Mouse (Mus musculus): Measurements from ENCODE around the gene Comtd1. TPM values are rescaled to one million over a fixed set of nuclear protein-coding genes. Genes with fewer than 3 reads are reported as not detected.

Gene Comtd1
- polyA plus RNA-seq (2012; rRNA removed), result 18.3 and 19.9 TPM in 2 replicates

DNA sequence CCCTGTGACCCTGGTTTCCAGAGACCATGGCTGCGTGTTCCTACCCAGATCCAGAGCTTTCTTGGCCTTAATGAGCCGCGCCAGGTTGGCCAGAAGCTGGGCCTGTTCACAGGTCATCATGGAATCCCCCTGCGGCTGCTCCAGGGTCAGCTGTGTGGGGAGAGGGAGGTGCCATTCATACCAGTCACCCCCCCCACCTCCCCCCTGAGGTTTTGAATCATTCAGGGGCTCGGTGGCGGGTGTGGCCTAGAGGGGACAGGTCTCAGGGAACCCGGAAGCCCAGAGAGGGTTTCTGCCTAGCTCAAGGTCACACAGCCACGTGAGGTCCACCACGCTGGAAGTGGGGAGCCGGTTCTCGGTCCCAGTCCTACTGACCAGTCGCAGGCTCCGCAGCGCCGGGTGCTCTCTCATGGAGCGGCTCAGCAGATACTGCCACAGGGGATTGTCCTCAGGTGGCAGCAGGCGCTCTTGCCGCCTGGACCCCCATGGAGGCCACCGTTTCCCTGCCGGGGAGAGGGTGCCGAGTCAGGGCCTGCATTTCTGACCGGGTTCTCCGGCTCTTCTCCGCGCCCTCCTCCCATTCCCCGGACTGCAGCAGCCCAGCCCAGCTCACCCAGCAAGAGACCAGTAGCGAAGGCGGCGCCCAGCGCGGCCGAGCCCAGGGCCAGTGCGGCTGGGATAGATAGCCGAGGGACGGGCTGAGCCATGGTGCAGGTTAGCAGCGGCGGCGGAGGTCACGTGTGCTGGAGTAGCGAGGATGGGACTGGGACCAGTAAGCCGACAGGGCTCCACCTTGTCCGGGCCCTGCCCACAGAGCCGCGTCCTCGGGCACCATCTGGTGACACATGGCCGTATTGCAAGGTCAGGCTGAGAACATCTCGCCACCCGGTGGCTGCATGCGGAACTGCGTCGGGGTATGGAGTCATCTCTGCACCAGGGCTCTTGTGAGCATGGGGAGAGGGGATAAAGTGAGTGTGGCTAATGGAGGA is at the start of gene Comtd1:
Comtd1 (minus strand) TSS at position 812 of the 989 bp plus-strand sequence.
- peak within 1 kb of the TSS; percentile 76 for H3K4me3 ChIP-seq (ENCODE audit: control insufficient read depth, insufficient read depth, low read length)
- H3K27me3 ChIP-seq (ENCODE audit: control insufficient read depth, insufficient read depth, low read length), result no peaks in the 10 kb centered on the region
- no peak for TF ChIP-seq POLR2A (IDR thresholded peaks at IDR 0.05; ENCODE audit: control insufficient read depth, extremely low read depth, insufficient read depth, low read length, poor library complexity)
- TF ChIP-seq CTCF (IDR thresholded peaks at IDR 0.05; ENCODE audit: borderline replicate concordance, control insufficient read depth, extremely low read depth, insufficient read depth, low read length, poor library complexity), result peak; percentile 99
- under 1% methylated on average over 51 of the region's 51 CpGs for WGBS
- H3K36me3 ChIP-seq (ENCODE audit: control insufficient read depth, insufficient read depth, low read length), result peaks cover 26% of the 10 kb centered on the region
- peaks cover 12% of the 10 kb centered on the region for H3K4me1 ChIP-seq (replicated peaks; ENCODE audit: control insufficient read depth, insufficient read depth, low read length)
- DNase-seq, result peak; percentile 95
- no peak within 1 kb of the TSS for H3K27ac ChIP-seq (ENCODE audit: control insufficient read depth, insufficient read depth, low read length)

DNA sequence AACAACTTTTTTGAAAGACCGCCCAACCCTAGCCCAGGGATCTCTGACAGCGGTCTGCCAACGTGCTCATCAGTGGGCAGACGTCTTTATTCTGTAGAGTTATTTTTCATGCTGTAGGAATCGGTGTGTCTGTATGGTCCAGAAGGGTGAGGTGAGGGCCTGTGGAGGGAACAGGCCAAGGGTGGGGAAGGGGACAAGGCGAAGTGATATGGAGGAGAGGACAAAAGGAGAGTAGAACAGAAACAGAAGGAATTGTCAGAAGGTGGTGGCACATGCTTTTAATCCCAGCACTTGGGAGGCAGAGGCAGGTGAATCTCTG is 43.5 kb upstream of the Comtd1 start:
- Histone ChIP-seq H3K27ac (ENCODE audit: control insufficient read depth, insufficient read depth, low read length) (no peak overlapping the region), H3K27me3 (ENCODE audit: control insufficient read depth, insufficient read depth, low read length) (no peaks in the 10 kb centered on the region), H3K4me1 (replicated peaks; ENCODE audit: control insufficient read depth, insufficient read depth, low read length) (no peaks in the 10 kb centered on the region), H3K4me3 (ENCODE audit: control insufficient read depth, insufficient read depth, low read length) (no peak overlapping the region), H3K36me3 (ENCODE audit: control insufficient read depth, insufficient read depth, low read length) (no peaks in the 10 kb centered on the region)
- TF ChIP-seq CTCF (IDR thresholded peaks at IDR 0.05; ENCODE audit: borderline replicate concordance, control insufficient read depth, extremely low read depth, insufficient read depth, low read length, poor library complexity) (no peak), POLR2A (IDR thresholded peaks at IDR 0.05; ENCODE audit: control insufficient read depth, extremely low read depth, insufficient read depth, low read length, poor library complexity) (no peak)
- WGBS, result 98% methylated on average over 6 of the region's 6 CpGs
- DNase-seq, result no peak

DNA sequence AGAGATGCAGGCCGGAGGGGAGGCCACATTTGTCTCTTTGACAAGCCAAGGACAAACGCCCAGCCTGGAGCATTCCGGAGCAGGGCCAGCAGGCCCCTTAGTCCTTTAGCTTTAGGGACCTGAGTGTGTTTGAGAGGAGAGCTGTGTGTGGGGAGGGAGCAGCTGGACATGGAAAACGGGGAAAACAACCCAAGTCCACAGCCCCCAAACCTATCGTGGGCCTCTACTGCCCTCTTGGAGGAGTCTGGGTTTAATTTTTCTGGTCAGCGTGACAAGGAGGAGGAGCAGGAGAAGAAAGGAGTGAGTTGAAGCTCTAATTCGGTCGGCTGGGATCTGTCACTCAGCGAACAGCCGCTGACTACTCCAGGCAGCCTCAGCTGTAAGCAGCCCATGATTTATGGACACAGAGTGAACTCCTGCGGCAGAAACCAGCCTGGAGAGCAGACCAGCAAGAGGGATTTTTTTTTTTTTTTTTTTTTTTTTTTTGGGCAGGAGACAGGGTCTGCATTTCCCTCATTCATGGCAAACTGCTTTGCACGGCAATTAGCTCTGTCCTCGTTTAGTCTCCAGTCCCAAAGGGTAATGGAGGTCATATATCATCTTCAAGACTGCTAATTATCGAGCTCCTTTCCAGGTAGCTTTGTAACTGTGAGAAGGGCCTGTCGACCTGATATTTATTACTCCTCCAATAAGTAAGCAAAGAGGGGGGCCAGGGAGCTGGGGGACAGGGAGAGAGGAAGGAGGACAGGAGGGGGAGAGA is 43.0 kb upstream of the Comtd1 start:
- no peak overlapping the region for H3K27ac ChIP-seq (ENCODE audit: control insufficient read depth, insufficient read depth, low read length)
- WGBS, result 53% methylated on average over 15 of the region's 15 CpGs
- H3K27me3 ChIP-seq (ENCODE audit: control insufficient read depth, insufficient read depth, low read length), result no peaks in the 10 kb centered on the region
- TF ChIP-seq POLR2A (IDR thresholded peaks at IDR 0.05; ENCODE audit: control insufficient read depth, extremely low read depth, insufficient read depth, low read length, poor library complexity), result no peak
- no peak for DNase-seq
- H3K4me1 ChIP-seq (replicated peaks; ENCODE audit: control insufficient read depth, insufficient read depth, low read length), result no peaks in the 10 kb centered on the region
- no peak overlapping the region for H3K4me3 ChIP-seq (ENCODE audit: control insufficient read depth, insufficient read depth, low read length)
- H3K36me3 ChIP-seq (ENCODE audit: control insufficient read depth, insufficient read depth, low read length), result no peaks in the 10 kb centered on the region

DNA sequence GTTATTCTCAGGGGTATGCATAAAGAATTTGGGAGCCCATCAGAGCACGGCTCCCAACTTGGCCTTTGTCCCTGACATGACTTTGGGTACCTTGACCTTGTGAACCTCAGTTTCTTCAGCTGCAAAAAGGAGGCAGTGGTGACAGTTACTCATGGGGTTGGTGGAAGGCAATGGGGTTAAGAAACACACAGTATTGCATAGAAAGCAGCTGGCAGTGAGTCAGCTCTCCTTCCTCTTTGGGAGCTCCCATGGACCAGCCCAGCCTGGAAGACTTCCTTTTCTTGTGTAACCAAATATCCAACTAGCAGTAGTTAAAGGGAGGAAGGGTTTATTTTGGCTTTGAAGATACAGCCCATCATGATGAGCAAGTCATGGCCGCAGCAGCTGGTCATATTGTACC is 41.7 kb upstream of the Comtd1 start:
- TF ChIP-seq POLR2A (IDR thresholded peaks at IDR 0.05; ENCODE audit: control insufficient read depth, extremely low read depth, insufficient read depth, low read length, poor library complexity) (no peak), CTCF (IDR thresholded peaks at IDR 0.05; ENCODE audit: borderline replicate concordance, control insufficient read depth, extremely low read depth, insufficient read depth, low read length, poor library complexity) (no peak)
- H3K27ac ChIP-seq (ENCODE audit: control insufficient read depth, insufficient read depth, low read length), result no peak overlapping the region
- no peaks in the 10 kb centered on the region for H3K27me3 ChIP-seq (ENCODE audit: control insufficient read depth, insufficient read depth, low read length)
- DNase-seq, result no peak
- no peaks in the 10 kb centered on the region for H3K4me1 ChIP-seq (replicated peaks; ENCODE audit: control insufficient read depth, insufficient read depth, low read length)
- H3K4me3 ChIP-seq (ENCODE audit: control insufficient read depth, insufficient read depth, low read length), result no peak overlapping the region
- no peaks in the 10 kb centered on the region for H3K36me3 ChIP-seq (ENCODE audit: control insufficient read depth, insufficient read depth, low read length)
- WGBS, result 83% methylated on average over 2 of the region's 2 CpGs

DNA sequence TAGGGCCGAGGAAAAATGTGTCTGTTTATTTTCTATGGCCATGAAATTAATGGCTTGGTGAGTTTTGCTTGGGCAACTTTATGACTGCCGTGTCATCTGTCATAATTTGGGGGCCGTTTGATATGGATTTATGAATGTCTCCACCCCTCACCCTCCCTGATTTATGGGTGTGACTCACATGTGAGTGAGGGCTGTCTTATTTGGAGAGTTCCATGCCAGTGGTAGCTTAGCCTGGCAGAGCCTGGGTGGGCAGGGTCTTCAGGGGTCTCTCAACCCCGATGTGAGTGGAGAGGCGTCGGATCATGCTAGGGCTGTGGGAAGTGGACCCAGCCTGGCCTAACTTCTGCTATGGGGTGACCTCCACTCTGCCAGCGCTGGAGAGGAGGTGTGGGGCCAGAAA is 18.0 kb upstream of the Comtd1 start:
- H3K4me1 ChIP-seq (replicated peaks; ENCODE audit: control insufficient read depth, insufficient read depth, low read length), result no peaks in the 10 kb centered on the region
- WGBS, result 95% methylated on average over 7 of the region's 7 CpGs

GRCm38 (mm10) chr14:21866291-21866690 is 17.5 kb upstream of the Comtd1 start:
- Histone ChIP-seq H3K36me3 (ENCODE audit: control insufficient read depth, insufficient read depth, low read length) (no peaks in the 10 kb centered on the region), H3K4me3 (ENCODE audit: control insufficient read depth, insufficient read depth, low read length) (no peak overlapping the region), H3K27me3 (ENCODE audit: control insufficient read depth, insufficient read depth, low read length) (no peaks in the 10 kb centered on the region), H3K4me1 (replicated peaks; ENCODE audit: control insufficient read depth, insufficient read depth, low read length) (no peaks in the 10 kb centered on the region), H3K27ac (ENCODE audit: control insufficient read depth, insufficient read depth, low read length) (no peak overlapping the region)
- DNase-seq, result no peak
- TF ChIP-seq CTCF (IDR thresholded peaks at IDR 0.05; ENCODE audit: borderline replicate concordance, control insufficient read depth, extremely low read depth, insufficient read depth, low read length, poor library complexity) (no peak), POLR2A (IDR thresholded peaks at IDR 0.05; ENCODE audit: control insufficient read depth, extremely low read depth, insufficient read depth, low read length, poor library complexity) (no peak)
- WGBS, result 80% methylated on average over 7 of the region's 7 CpGs

More for the DNA sequence above, 18.0 kb upstream of the Comtd1 start:
- no peak overlapping the region for H3K27ac ChIP-seq (ENCODE audit: control insufficient read depth, insufficient read depth, low read length)
- H3K36me3 ChIP-seq (ENCODE audit: control insufficient read depth, insufficient read depth, low read length), result no peaks in the 10 kb centered on the region
- no peak overlapping the region for H3K4me3 ChIP-seq (ENCODE audit: control insufficient read depth, insufficient read depth, low read length)
- TF ChIP-seq CTCF (IDR thresholded peaks at IDR 0.05; ENCODE audit: borderline replicate concordance, control insufficient read depth, extremely low read depth, insufficient read depth, low read length, poor library complexity) (no peak), POLR2A (IDR thresholded peaks at IDR 0.05; ENCODE audit: control insufficient read depth, extremely low read depth, insufficient read depth, low read length, poor library complexity) (no peak)
- no peaks in the 10 kb centered on the region for H3K27me3 ChIP-seq (ENCODE audit: control insufficient read depth, insufficient read depth, low read length)
- no peak for DNase-seq

Measured in thymus, adult 2 months (tissue).